Mouse (Mus musculus): ENCODE results near the gene Vmn2r42.
"Not testable (repeated sequence)": the region's sequence is repeated elsewhere in the genome, so short reads cannot be mapped to it uniquely, and the experiment has no call there.

The Vmn2r42 gene

DNA sequence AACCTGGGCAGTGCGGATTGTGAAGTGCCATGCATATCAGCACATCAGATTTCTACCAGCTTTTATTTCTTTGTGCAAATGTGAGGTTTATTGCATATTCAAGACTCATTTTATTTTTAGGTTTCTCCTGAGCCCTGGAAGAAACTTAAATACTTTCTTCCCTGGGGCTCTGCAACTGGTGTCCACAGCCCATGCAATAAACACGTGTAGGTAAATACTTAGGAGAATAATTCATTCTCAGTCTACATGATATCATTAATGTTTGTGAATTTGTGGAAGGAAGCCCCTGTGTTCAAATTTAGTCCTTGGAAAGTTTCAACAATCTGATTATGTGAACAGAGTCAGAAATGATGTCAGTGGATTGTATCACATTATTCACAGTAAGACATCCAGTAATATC lies at the start of gene Vmn2r42:
Gene Vmn2r42 (minus strand): TSS at position 101 of the 400 bp plus-strand sequence.
- DNase-seq = not testable (repeated sequence)

DNA sequence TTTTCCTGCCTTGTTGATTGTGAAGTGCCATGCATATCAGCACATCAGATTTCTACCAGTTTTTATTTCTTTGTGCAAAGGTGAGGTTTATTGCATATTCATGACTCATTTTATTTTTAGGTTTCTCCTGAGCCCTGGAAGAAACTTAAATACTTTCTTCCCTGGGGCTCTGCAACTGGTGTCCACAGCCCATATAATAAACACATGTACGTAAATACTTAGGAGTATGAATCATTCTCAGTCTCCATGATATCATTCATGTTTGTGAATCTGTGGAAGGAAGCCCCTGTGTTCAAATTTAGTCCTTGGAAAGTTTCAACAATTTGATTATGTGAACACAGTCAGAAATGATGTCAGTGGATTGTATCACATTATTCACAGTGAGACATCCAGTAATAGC lies 38.6 kb downstream of the Vmn2r42 start, which contains the start of gene Vmn2r41:
Gene Vmn2r41 (minus strand): TSS at position 101 of the 400 bp plus-strand sequence.
- not testable (repeated sequence) for DNase-seq
